Comparison of ENCODE assay signal across 8 mouse cellular contexts in the genomic region with DNA sequence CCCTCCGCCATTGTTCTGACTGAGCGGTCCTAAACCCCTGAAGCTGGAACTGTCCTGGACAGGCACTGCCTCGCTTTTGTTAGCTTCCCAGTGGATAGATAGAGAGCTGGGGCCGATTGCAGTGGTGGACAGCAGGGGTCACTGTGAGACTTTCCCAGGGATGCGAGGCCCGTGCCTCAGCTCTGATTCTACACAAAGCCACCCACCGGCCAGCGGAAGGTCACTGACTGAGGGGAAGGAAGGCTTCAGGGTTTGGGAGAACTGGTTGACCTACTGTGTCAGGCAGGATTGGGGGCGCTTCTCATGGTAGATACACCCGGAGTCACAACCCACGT. TPM values are rescaled to one million over a fixed set of nuclear protein-coding genes. Genes with fewer than 3 reads are reported as not detected.
DNase-seq lines count a peak whose midpoint lies in the region; ATAC-seq lines count a peak whose summit lies in the region.

No protein-coding gene starts in this region.

- no peaks in the 10 kb centered on the region for H3K27me3 ChIP-seq in lung, embryonic 16.5 days (ENCODE audit: control insufficient read depth, insufficient read depth, low read depth, low read length)
- no peaks in the 10 kb centered on the region for H3K27me3 ChIP-seq in embryonic facial prominence, embryonic 11.5 days (ENCODE audit: control insufficient read depth, insufficient read depth, low read length)
- peaks cover 66% of the 10 kb centered on the region for H3K27me3 ChIP-seq in midbrain, embryonic 11.5 days (ENCODE audit: control insufficient read depth, insufficient read depth, low read length)
- no peaks in the 10 kb centered on the region for H3K27me3 ChIP-seq in stomach, embryonic 16.5 days (ENCODE audit: control insufficient read depth, insufficient read depth, low read length)

- no peak for DNase-seq in lung, postnatal 25 days (ENCODE audit: low spot score)
- DNase-seq in embryonic facial prominence, embryonic 11.5 days (ENCODE audit: low spot score) = peak; percentile 82
- DNase-seq in heart, postnatal 14 days = peak; percentile 68 to 71
- peak; percentile 76 to 84 for DNase-seq in layer of hippocampus, postnatal 10 days (ENCODE audit: low spot score in 2 of 2)
- peak; percentile 97 for DNase-seq in midbrain, embryonic 11.5 days (ENCODE audit: low spot score, missing footprints)
- no peak for DNase-seq in urinary bladder, postnatal 25 days (ENCODE audit: low spot score)

- H3K9me3 ChIP-seq in lung, embryonic 16.5 days (ENCODE audit: control insufficient read depth, low read length) = no peaks in the 10 kb centered on the region
- no peaks in the 10 kb centered on the region for H3K9me3 ChIP-seq in embryonic facial prominence, embryonic 11.5 days (replicated peaks; ENCODE audit: control insufficient read depth, low read length)
- H3K9me3 ChIP-seq in midbrain, embryonic 11.5 days (ENCODE audit: control insufficient read depth, low read length) = no peaks in the 10 kb centered on the region
- no peaks in the 10 kb centered on the region for H3K9me3 ChIP-seq in stomach, embryonic 16.5 days (replicated peaks; ENCODE audit: control insufficient read depth, low read length)

- peaks cover 9% of the 10 kb centered on the region for H3K36me3 ChIP-seq in lung, embryonic 16.5 days (ENCODE audit: control insufficient read depth, insufficient read depth, low read length)
- no peaks in the 10 kb centered on the region; the same call in 1 of the 2 replicates for H3K36me3 ChIP-seq in embryonic facial prominence, embryonic 11.5 days (replicated peaks; ENCODE audit: control insufficient read depth, insufficient read depth, low read depth, low read length)
- no peaks in the 10 kb centered on the region for H3K36me3 ChIP-seq in midbrain, embryonic 11.5 days (ENCODE audit: control insufficient read depth, insufficient read depth, low read length)
- peaks cover 5% of the 10 kb centered on the region; the same call in 1 of the 2 replicates for H3K36me3 ChIP-seq in stomach, embryonic 16.5 days (ENCODE audit: control insufficient read depth, insufficient read depth, low read length)

- no peak overlapping the region for H3K4me2 ChIP-seq in lung, embryonic 16.5 days (ENCODE audit: low read depth, low read length)
- no peak overlapping the region for H3K4me2 ChIP-seq in embryonic facial prominence, embryonic 11.5 days (ENCODE audit: low read depth, low read length)
- peak overlapping the region; percentile 26; the same call in 1 of the 2 replicates for H3K4me2 ChIP-seq in midbrain, embryonic 11.5 days
- H3K4me2 ChIP-seq in stomach, embryonic 16.5 days (ENCODE audit: low read depth, low read length) = no peak overlapping the region

- no peak overlapping the region for H3K27ac ChIP-seq in lung, embryonic 16.5 days (ENCODE audit: low read length)
- no peak overlapping the region for H3K27ac ChIP-seq in embryonic facial prominence, embryonic 11.5 days (replicated peaks; ENCODE audit: low read depth, low read length)
- H3K27ac ChIP-seq in midbrain, embryonic 11.5 days (ENCODE audit: low read depth, low read length) = peak overlapping the region; percentile 57
- no peak overlapping the region for H3K27ac ChIP-seq in stomach, embryonic 16.5 days (ENCODE audit: low read length)

- H3K9ac ChIP-seq in lung, embryonic 16.5 days (ENCODE audit: low read length) = no peak overlapping the region
- 0 out of 2 replicates have a peak overlapping the region, but pooled peaks have one; percentile 19 for H3K9ac ChIP-seq in embryonic facial prominence, embryonic 11.5 days (replicated peaks; ENCODE audit: low read length)
- peak overlapping the region; percentile 34 for H3K9ac ChIP-seq in midbrain, embryonic 11.5 days (ENCODE audit: low read length)
- H3K9ac ChIP-seq in stomach, embryonic 16.5 days (ENCODE audit: low read length) = no peak overlapping the region

- H3K4me1 ChIP-seq in lung, embryonic 16.5 days (replicated peaks; ENCODE audit: control insufficient read depth, insufficient read depth, low read length) = no peaks in the 10 kb centered on the region
- H3K4me1 ChIP-seq in embryonic facial prominence, embryonic 11.5 days (ENCODE audit: control insufficient read depth, insufficient read depth, low read length) = peaks cover 3% of the 10 kb centered on the region; the same call in 1 of the 2 replicates
- H3K4me1 ChIP-seq in midbrain, embryonic 11.5 days (ENCODE audit: control insufficient read depth, insufficient read depth, low read length) = peaks cover 14% of the 10 kb centered on the region
- no peaks in the 10 kb centered on the region for H3K4me1 ChIP-seq in stomach, embryonic 16.5 days (ENCODE audit: control insufficient read depth, insufficient read depth, low read length)

- WGBS in lung, embryonic 16.5 days = 42% methylated on average over 11 of the region's 11 CpGs
- 34% methylated on average over 11 of the region's 11 CpGs for WGBS in embryonic facial prominence, embryonic 11.5 days
- WGBS in midbrain, embryonic 11.5 days = 28% methylated on average over 11 of the region's 11 CpGs
- WGBS in stomach, embryonic 16.5 days = 49% methylated on average over 11 of the region's 11 CpGs

- ATAC-seq in lung, embryonic 16.5 days (ENCODE audit: low read depth) = peak; percentile 51; the same call in 1 of the 2 replicates
- peak; percentile 73 for ATAC-seq in embryonic facial prominence, embryonic 11.5 days (replicated peaks; ENCODE audit: insufficient number of reproducible peaks, low FRiP score, low TSS enrichment, low read depth)
- peak; percentile 88 for ATAC-seq in midbrain, embryonic 11.5 days (ENCODE audit: low FRiP score)
- peak; percentile 30; the same call in 1 of the 2 replicates for ATAC-seq in stomach, embryonic 16.5 days (ENCODE audit: insufficient read depth, low FRiP score)

- intact Hi-C loops in heart, postnatal 14 days (cut with DNase I) = loop anchor here (1.0 to 10.0 kb wide), 3 partner anchors 65 to 459 kb away; no protein-coding TSS in a partner anchor

- H3K4me3 ChIP-seq in lung, embryonic 16.5 days (ENCODE audit: low read length) = no peak overlapping the region
- no peak overlapping the region for H3K4me3 ChIP-seq in embryonic facial prominence, embryonic 11.5 days (ENCODE audit: low read depth, low read length)
- H3K4me3 ChIP-seq in midbrain, embryonic 11.5 days (ENCODE audit: low read depth, low read length) = no peak overlapping the region
- no peak overlapping the region for H3K4me3 ChIP-seq in stomach, embryonic 16.5 days (replicated peaks; ENCODE audit: low read length)

RNA-seq across cellular contexts. Expression of a gene that starts 29.8 kb away (rescaled TPM):
- 19.3 and 20.4 TPM in 2 replicates for polyA plus RNA-seq in lung, embryonic 16.5 days (2015; fragmentation: Nextera tagmentation; extraction: Ambion mirVana)
- 22.9 and 27.0 TPM in 2 replicates for polyA plus RNA-seq in embryonic facial prominence, embryonic 11.5 days (2014; fragmentation: Nextera tagmentation; extraction: Ambion mirVana)
- 10 to 100 TPM; 17.0 to 18.3 TPM for total RNA-seq in heart, postnatal 14 days (2021)
- 10 to 100 TPM; 17.6 to 30.9 TPM for total RNA-seq in layer of hippocampus, postnatal 10 days (2021)
- polyA plus RNA-seq in midbrain, embryonic 11.5 days (2014; fragmentation: Nextera tagmentation; extraction: Ambion mirVana) = 23.0 and 24.5 TPM in 2 replicates
- polyA plus RNA-seq in stomach, embryonic 16.5 days (2015; fragmentation: Nextera tagmentation; extraction: Ambion mirVana) = 18.0 and 22.4 TPM in 2 replicates

Comparison
In these comparisons a context has a peak if more than half of its experiments do, and no peak if none do; other contexts are left out.
1. ATAC-seq: peak in every context shown above with its lines; median percentile 88 in midbrain, embryonic 11.5 days; 73 in embryonic facial prominence, embryonic 11.5 days; 51 in lung, embryonic 16.5 days; 30 in stomach, embryonic 16.5 days.
2. H3K9ac ChIP-seq: peak in embryonic facial prominence, embryonic 11.5 days (single experiment) and midbrain, embryonic 11.5 days (single experiment); none in lung, embryonic 16.5 days (single experiment) and stomach, embryonic 16.5 days (single experiment).
3. DNase-seq: peak in embryonic facial prominence, embryonic 11.5 days (single experiment), heart, postnatal 14 days (2 of 2), layer of hippocampus, postnatal 10 days (2 of 2) and midbrain, embryonic 11.5 days (single experiment); none in lung, postnatal 25 days (single experiment) and urinary bladder, postnatal 25 days (single experiment).